Mouse (Mus musculus) kidney, embryonic 15.5 days (tissue): ENCODE measurements around the gene Ahnak. TPM values are rescaled to one million over a fixed set of nuclear protein-coding genes. Genes with fewer than 3 reads are reported as not detected.
A peak's percentile ranks its signal among the peaks of the same experiment; 100 is the strongest.

ENCODE experiments used
- ATAC-seq: fragments of 200-750 bp; cut with Nextera tagmentation; replicated peaks from 2 replicates; pipeline ENCODE4 v1.8.0; 2017; ENCODE audit warnings: moderate TSS enrichment; ENCODE audit not compliant: low FRiP score
- H3K27ac ChIP-seq: fragments of 300-500 bp; sonication (generic); 2 replicates; pipeline ENCODE4 v1.5.1; 2015; ENCODE audit warnings: mild to moderate bottlenecking, inconsistent platforms
- H3K27me3 ChIP-seq: fragments of 300-500 bp; sonication (generic); 2 replicates; pipeline ENCODE4 v1.6.1; 2015; ENCODE audit warnings: inconsistent platforms
- H3K36me3 ChIP-seq: fragments of 300-500 bp; sonication (generic); 2 replicates; pipeline ENCODE4 v1.6.1; 2015; ENCODE audit warnings: inconsistent platforms
- H3K4me1 ChIP-seq: fragments of 300-500 bp; sonication (generic); 2 replicates; pipeline ENCODE4 v1.6.1; 2015; ENCODE audit warnings: inconsistent platforms
- H3K4me2 ChIP-seq: fragments of 300-500 bp; sonication (generic); 2 replicates; pipeline ENCODE4 v1.6.1; 2015; ENCODE audit warnings: moderate library complexity, mild to moderate bottlenecking, inconsistent platforms
- H3K4me3 ChIP-seq: fragments of 300-500 bp; sonication (generic); replicated peaks from 2 replicates; pipeline ENCODE4 v1.5.1; 2015; ENCODE audit warnings: mild to moderate bottlenecking, inconsistent platforms
- H3K9ac ChIP-seq: fragments of 300-500 bp; sonication (generic); 2 replicates; pipeline ENCODE4 v1.6.1; 2015; ENCODE audit warnings: mild to moderate bottlenecking, inconsistent platforms
- H3K9me3 ChIP-seq: fragments of 300-500 bp; sonication (generic); replicated peaks from 2 replicates; pipeline ENCODE4 v1.6.1; 2016; ENCODE audit warnings: inconsistent platforms
- WGBS: fragments of 180-500 bp; shearing (Covaris S2); methylation state at CpG from one replicate; pipeline ENCODE4 v1.1.7; 2015; ENCODE audit warnings: mixed read lengths; 5-methylcytosine and 5-hydroxymethylcytosine counted together
- polyA plus RNA-seq: library from polyadenylated mRNA; unstranded; fragments of >200 nt; fragmentation: Nextera tagmentation; extraction: Ambion mirVana; gene quantifications from 2 replicates; pipeline ENCODE4 v1.2.1, GENCODE M21; 2015

Gene Ahnak
- polyA plus RNA-seq, 1 experiment from 2014 or later: 18.2 TPM

DNA sequence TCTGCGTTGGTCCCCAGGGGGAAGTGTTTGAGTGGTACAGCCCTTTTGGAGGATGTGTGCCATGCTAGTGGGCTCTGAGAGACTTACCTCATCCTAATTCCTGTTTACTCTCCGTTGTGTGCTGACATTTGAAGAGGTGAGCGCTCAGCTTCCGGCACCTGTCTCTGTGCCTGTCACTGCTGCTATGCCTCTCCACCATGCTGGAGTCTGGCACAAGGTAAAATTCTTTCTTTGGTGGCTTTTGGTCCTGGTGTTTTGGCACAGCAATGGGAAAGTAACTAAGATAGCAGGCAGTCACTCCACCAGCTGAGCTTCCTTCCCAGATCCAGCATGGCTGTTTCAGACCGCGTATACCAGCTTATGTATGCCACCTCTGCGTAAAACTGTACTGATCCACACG is 110.7 kb downstream of the Ahnak start:
- Histone ChIP-seq H3K27ac (no peak overlapping the region), H3K4me1 (no peaks in the 10 kb centered on the region), H3K9me3 (no peaks in the 10 kb centered on the region), H3K36me3 (no peaks in the 10 kb centered on the region), H3K4me2 (no peak overlapping the region), H3K27me3 (no peaks in the 10 kb centered on the region), H3K4me3 (no peak overlapping the region), H3K9ac (no peak overlapping the region)
- no peak for ATAC-seq
- WGBS: 87% methylated on average over 8 of the region's 8 CpGs

DNA sequence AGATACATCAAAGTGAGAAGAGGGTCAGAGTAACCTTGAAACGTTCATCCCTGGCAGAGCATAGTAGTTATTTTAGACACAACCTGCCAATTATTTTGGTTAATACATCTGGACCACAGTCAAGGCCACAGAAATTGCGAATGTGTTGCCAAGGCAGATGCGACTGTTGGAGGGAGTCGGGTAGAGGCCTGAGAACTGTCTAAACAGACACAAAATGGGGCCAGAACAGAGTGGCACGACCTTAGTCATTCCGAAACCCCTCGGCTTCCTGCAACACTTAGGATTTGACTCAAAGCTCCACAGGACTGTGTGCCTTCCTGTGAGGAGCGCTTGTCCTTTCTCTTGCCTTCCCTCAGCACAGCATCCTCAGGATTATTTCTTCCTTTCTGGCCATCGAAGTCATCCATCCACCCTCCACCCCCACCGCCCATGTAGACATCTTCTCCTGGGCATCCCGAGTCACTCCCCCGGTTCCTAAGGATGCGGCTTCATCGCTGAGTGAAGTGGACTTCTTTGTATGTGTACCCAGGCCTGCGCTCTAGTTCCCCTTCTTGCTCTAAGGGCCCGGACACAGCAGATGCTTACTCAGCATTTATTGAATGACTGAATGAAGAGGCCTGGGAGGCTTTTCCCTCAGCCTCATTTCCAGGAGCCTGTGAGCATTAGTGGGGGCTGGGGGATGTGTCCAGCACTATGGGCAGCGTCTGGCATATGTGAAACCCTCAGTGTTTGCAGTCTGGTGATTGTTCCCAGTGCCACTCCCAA is 111.4 kb downstream of the Ahnak start:
- Histone ChIP-seq H3K4me2 (no peak overlapping the region), H3K4me3 (no peak overlapping the region), H3K9ac (no peak overlapping the region), H3K36me3 (no peaks in the 10 kb centered on the region), H3K4me1 (no peaks in the 10 kb centered on the region), H3K27me3 (no peaks in the 10 kb centered on the region), H3K27ac (no peak overlapping the region), H3K9me3 (no peaks in the 10 kb centered on the region)
- WGBS: 80% methylated on average over 17 of the region's 17 CpGs
- no peak for ATAC-seq

GRCm38 (mm10) chr19:9101062-9101457 is 112.0 kb downstream of the Ahnak start:
- H3K9ac ChIP-seq: no peak overlapping the region
- H3K4me2 ChIP-seq: no peak overlapping the region
- ATAC-seq: no peak
- no peaks in the 10 kb centered on the region for H3K36me3 ChIP-seq
- WGBS: 93% methylated on average over 2 of the region's 2 CpGs
- no peak overlapping the region for H3K4me3 ChIP-seq
- no peaks in the 10 kb centered on the region for H3K9me3 ChIP-seq
- no peaks in the 10 kb centered on the region for H3K4me1 ChIP-seq
- H3K27me3 ChIP-seq: no peaks in the 10 kb centered on the region
- no peak overlapping the region for H3K27ac ChIP-seq

DNA sequence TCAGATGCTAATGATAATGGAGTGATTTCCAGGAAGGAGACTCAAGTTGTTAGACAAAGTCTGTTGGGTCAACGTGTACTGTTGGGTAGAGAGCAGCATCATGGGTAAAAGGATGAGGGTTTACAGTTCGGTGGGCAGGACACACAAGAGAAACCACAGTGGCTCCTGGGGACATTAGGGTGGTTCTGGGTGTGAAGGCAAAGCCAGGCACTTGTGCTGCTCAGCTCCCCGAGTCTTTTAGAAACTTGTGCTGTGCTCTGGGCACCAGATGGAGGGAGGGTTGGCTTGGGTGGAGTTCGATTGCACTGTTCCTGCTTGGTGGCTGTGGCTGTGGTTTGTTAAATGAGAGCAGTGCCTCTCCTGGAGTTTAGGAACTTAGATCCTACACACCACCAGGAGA is 114.9 kb downstream of the Ahnak start:
- no peak for ATAC-seq
- H3K4me3 ChIP-seq: no peak overlapping the region
- H3K27me3 ChIP-seq: no peaks in the 10 kb centered on the region
- H3K4me1 ChIP-seq: peaks cover 16% of the 10 kb centered on the region
- H3K27ac ChIP-seq: no peak overlapping the region
- 84% methylated on average over 4 of the region's 4 CpGs for WGBS
- H3K9me3 ChIP-seq: no peaks in the 10 kb centered on the region
- no peak overlapping the region for H3K4me2 ChIP-seq
- no peak overlapping the region for H3K9ac ChIP-seq
- no peaks in the 10 kb centered on the region for H3K36me3 ChIP-seq

- no peaks in the 10 kb centered on the region for H3K9me3 ChIP-seq
- no peaks in the 10 kb centered on the region for H3K27me3 ChIP-seq
- WGBS: 73% methylated on average over 3 of the region's 3 CpGs
- no peak overlapping the region for H3K4me3 ChIP-seq
- peaks cover 16% of the 10 kb centered on the region for H3K4me1 ChIP-seq
- H3K9ac ChIP-seq: no peak overlapping the region
- no peak overlapping the region for H3K4me2 ChIP-seq
- no peak for ATAC-seq
- H3K27ac ChIP-seq: no peak overlapping the region
- H3K36me3 ChIP-seq: no peaks in the 10 kb centered on the region
Observed at GRCm38 (mm10) chr19:9105101-9105685, 116.1 kb downstream of the Ahnak start.

GRCm38 (mm10) chr19:9106096-9106495 is 117.0 kb downstream of the Ahnak start:
- no peaks in the 10 kb centered on the region for H3K9me3 ChIP-seq
- H3K9ac ChIP-seq: no peak overlapping the region
- H3K4me2 ChIP-seq: no peak overlapping the region
- no peak overlapping the region for H3K4me3 ChIP-seq
- peaks cover 16% of the 10 kb centered on the region for H3K4me1 ChIP-seq
- no peaks in the 10 kb centered on the region for H3K27me3 ChIP-seq
- 65% methylated on average over 5 of the region's 5 CpGs for WGBS
- ATAC-seq: no peak
- no peaks in the 10 kb centered on the region for H3K36me3 ChIP-seq
- peak overlapping the region; percentile 15; the same call in 1 of the 2 replicates for H3K27ac ChIP-seq

GRCm38 (mm10) chr19:9106751-9107378 is 117.8 kb downstream of the Ahnak start:
- Histone ChIP-seq H3K4me3 (no peak overlapping the region), H3K36me3 (no peaks in the 10 kb centered on the region), H3K4me2 (no peak overlapping the region), H3K4me1 (peaks cover 16% of the 10 kb centered on the region), H3K9ac (no peak overlapping the region), H3K27ac (peak overlapping the region; percentile 20; the same call in 1 of the 2 replicates), H3K9me3 (no peaks in the 10 kb centered on the region), H3K27me3 (no peaks in the 10 kb centered on the region)
- no peak; the same call in 1 of the 2 replicates for ATAC-seq
- 32% methylated on average over 4 of the region's 4 CpGs for WGBS

GRCm38 (mm10) chr19:9107379-9107755 is 118.3 kb downstream of the Ahnak start:
- no peak for ATAC-seq
- Histone ChIP-seq H3K4me1 (peaks cover 16% of the 10 kb centered on the region), H3K9ac (no peak overlapping the region), H3K9me3 (no peaks in the 10 kb centered on the region), H3K36me3 (no peaks in the 10 kb centered on the region), H3K4me3 (no peak overlapping the region), H3K4me2 (no peak overlapping the region), H3K27me3 (no peaks in the 10 kb centered on the region), H3K27ac (peak overlapping the region; percentile 20; the same call in 1 of the 2 replicates)
- WGBS: 39% methylated on average over 1 of the region's 1 CpGs

- Histone ChIP-seq H3K4me2 (no peak overlapping the region), H3K36me3 (peaks cover 7% of the 10 kb centered on the region), H3K27ac (no peak overlapping the region), H3K4me3 (no peak overlapping the region), H3K27me3 (no peaks in the 10 kb centered on the region), H3K9me3 (no peaks in the 10 kb centered on the region), H3K4me1 (peaks cover 16% of the 10 kb centered on the region), H3K9ac (no peak overlapping the region)
- WGBS: 89% methylated on average over 1 of the region's 1 CpGs
- no peak for ATAC-seq
Observed at GRCm38 (mm10) chr19:9108536-9108935, 119.5 kb downstream of the Ahnak start.

GRCm38 (mm10) chr19:9110182-9110869 is 121.2 kb downstream of the Ahnak start:
- WGBS: 55% methylated on average over 4 of the region's 4 CpGs
- peak; percentile 74 for ATAC-seq
- no peaks in the 10 kb centered on the region for H3K9me3 ChIP-seq
- H3K27me3 ChIP-seq: no peaks in the 10 kb centered on the region
- no peak overlapping the region for H3K9ac ChIP-seq
- H3K27ac ChIP-seq: no peak overlapping the region
- no peak overlapping the region for H3K4me3 ChIP-seq
- H3K36me3 ChIP-seq: peaks cover 16% of the 10 kb centered on the region
- peaks cover 16% of the 10 kb centered on the region for H3K4me1 ChIP-seq
- no peak overlapping the region for H3K4me2 ChIP-seq

DNA sequence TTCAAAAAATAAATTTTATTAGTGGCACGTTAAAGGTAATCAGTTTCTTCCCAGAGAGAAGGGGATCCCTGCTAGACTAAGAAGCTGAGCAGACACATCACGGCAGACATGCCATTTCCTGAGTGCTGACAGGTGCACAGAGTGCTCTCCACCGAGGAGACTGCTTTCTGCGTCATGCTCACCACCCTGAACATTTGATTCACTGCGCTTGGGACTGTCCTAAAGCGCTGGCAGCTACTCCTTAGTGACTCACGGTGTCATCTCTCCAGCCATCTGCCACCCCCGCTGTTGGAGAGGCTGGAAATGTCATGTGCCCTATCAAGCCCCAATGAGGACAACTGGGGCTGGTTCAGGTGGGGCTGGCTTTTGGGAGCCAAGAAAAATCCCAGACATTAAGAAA is 123.0 kb downstream of the Ahnak start:
- Histone ChIP-seq H3K36me3 (peaks cover 16% of the 10 kb centered on the region), H3K4me3 (no peak overlapping the region), H3K9ac (no peak overlapping the region), H3K27ac (no peak overlapping the region), H3K4me1 (peaks cover 6% of the 10 kb centered on the region), H3K9me3 (no peaks in the 10 kb centered on the region), H3K27me3 (no peaks in the 10 kb centered on the region), H3K4me2 (no peak overlapping the region)
- ATAC-seq: no peak
- WGBS: 70% methylated on average over 8 of the region's 8 CpGs

GRCm38 (mm10) chr19:9116268-9116667 is 127.2 kb downstream of the Ahnak start:
- no peak overlapping the region for H3K4me2 ChIP-seq
- 68% methylated on average over 4 of the region's 4 CpGs for WGBS
- ATAC-seq: no peak

More at GRCm38 (mm10) chr19:9116268-9116667, 127.2 kb downstream of the Ahnak start:
- Histone ChIP-seq H3K4me1 (no peaks in the 10 kb centered on the region), H3K36me3 (peaks cover 16% of the 10 kb centered on the region), H3K4me3 (no peak overlapping the region), H3K27ac (no peak overlapping the region), H3K27me3 (no peaks in the 10 kb centered on the region), H3K9ac (no peak overlapping the region), H3K9me3 (no peaks in the 10 kb centered on the region)
